Mouse (Mus musculus) c-Kit-positive CD71-positive TER-119-negative erythroid progenitor cells, embryonic 14.5 days (primary cell): Measurements from ENCODE around the gene 4930505A04Rik.
"Not testable (repeated sequence)": the region's sequence is repeated elsewhere in the genome, so short reads cannot be mapped to it uniquely, and the experiment has no call there.

Experiments used
- DNase-seq: peaks from one replicate; pipeline ENCODE4 v3.0.0-alpha.2; 2013; ENCODE audit warnings: low read depth

4930505A04Rik gene

GRCm38 (mm10) chr11:30471751-30472593 is at the start of gene 4930505A04Rik:
TSS of gene 4930505A04Rik (minus strand) at chr11:30471827.
- DNase-seq = peak; percentile 58

- DNase-seq = no peak
Observed at GRCm38 (mm10) chr11:30517133-30517532, 45.5 kb upstream of the 4930505A04Rik start.

- no peak for DNase-seq
Observed at GRCm38 (mm10) chr11:30508178-30508577, 36.6 kb upstream of the 4930505A04Rik start.

- DNase-seq = no peak
Observed at GRCm38 (mm10) chr11:30498738-30499355, 27.2 kb upstream of the 4930505A04Rik start.

- no peak for DNase-seq
Observed at GRCm38 (mm10) chr11:30497151-30497550, 25.5 kb upstream of the 4930505A04Rik start.

GRCm38 (mm10) chr11:30491515-30492260 is 20.1 kb upstream of the 4930505A04Rik start:
- DNase-seq = no peak

- DNase-seq = no peak
Observed at GRCm38 (mm10) chr11:30488183-30488582, 16.6 kb upstream of the 4930505A04Rik start.

- no peak for DNase-seq
Observed at GRCm38 (mm10) chr11:30483286-30483685, 11.7 kb upstream of the 4930505A04Rik start.

GRCm38 (mm10) chr11:30471187-30471586 is 440 bp downstream of the 4930505A04Rik start:
- no peak for DNase-seq

GRCm38 (mm10) chr11:30454331-30454730 is 17.3 kb downstream of the 4930505A04Rik start:
- DNase-seq = no peak

GRCm38 (mm10) chr11:30448126-30448525 is 23.5 kb downstream of the 4930505A04Rik start:
- no peak for DNase-seq

GRCm38 (mm10) chr11:30447561-30447960 is 24.1 kb downstream of the 4930505A04Rik start:
- DNase-seq = no peak

GRCm38 (mm10) chr11:30444192-30444905 is 27.3 kb downstream of the 4930505A04Rik start:
- DNase-seq = not testable (repeated sequence)

GRCm38 (mm10) chr11:30443746-30444145 is 27.9 kb downstream of the 4930505A04Rik start:
- DNase-seq = no peak

- no peak for DNase-seq
Observed at GRCm38 (mm10) chr11:30433256-30433950, 38.2 kb downstream of the 4930505A04Rik start.

GRCm38 (mm10) chr11:30405581-30405980 is 66.0 kb downstream of the 4930505A04Rik start:
- no peak for DNase-seq

- DNase-seq = no peak
Observed at GRCm38 (mm10) chr11:30404619-30405200, 66.9 kb downstream of the 4930505A04Rik start.

GRCm38 (mm10) chr11:30394351-30394750 is 77.3 kb downstream of the 4930505A04Rik start:
- DNase-seq = no peak

GRCm38 (mm10) chr11:30383076-30383475 is 88.6 kb downstream of the 4930505A04Rik start:
- no peak for DNase-seq
